Mouse (Mus musculus) cortical plate, adult 2 months (tissue): ENCODE measurements around the gene Lipi. TPM values are rescaled to one million over a fixed set of nuclear protein-coding genes. Genes with fewer than 3 reads are reported as not detected.

ENCODE experiments used
- H3K27ac ChIP-seq: fragments of 200-500 bp; 2 replicates; pipeline ENCODE4 v1.5.1; 2012; ENCODE audit warnings: low read length, control low read depth, inconsistent platforms; ENCODE audit not compliant: insufficient read depth
- H3K4me1 ChIP-seq: fragments of 200-500 bp; 2 replicates; pipeline ENCODE4 v1.6.1; 2011; ENCODE audit warnings: low read length; ENCODE audit not compliant: control insufficient read depth, insufficient read depth
- H3K4me3 ChIP-seq: fragments of 200-500 bp; 2 replicates; pipeline ENCODE4 v1.5.1; 2011; ENCODE audit warnings: mild to moderate bottlenecking, low read length, control low read depth; ENCODE audit not compliant: insufficient read depth
- CTCF ChIP-seq: fragments of 200-500 bp; IDR thresholded peaks from 2 replicates; pipeline ENCODE4 v1.5.1; 2011; ENCODE audit warnings: mild to moderate bottlenecking, control low read depth, low read length; ENCODE audit not compliant: insufficient read depth; ENCODE audit errors: extremely low read depth
- POLR2A ChIP-seq: fragments of 200-500 bp; IDR thresholded peaks from 2 replicates; pipeline ENCODE4 v1.6.1; 2011; ENCODE audit warnings: mild to moderate bottlenecking, low read length, control low read depth; ENCODE audit not compliant: insufficient read depth; ENCODE audit errors: extremely low read depth
- polyA plus RNA-seq: library from polyadenylated mRNA; depleted of rRNA; stranded (reverse); fragments of >200 nt; gene quantifications from 2 replicates; pipeline ENCODE4 v1.2.3, GENCODE M21; 2012; rRNA removed

The Lipi gene
- polyA plus RNA-seq: not detected in 2 replicates

GRCm38 (mm10) chr16:75585961-75586360, at the start of gene Lipi:
Gene Lipi (minus strand): TSS chr16:75586061.
- Histone ChIP-seq H3K4me1 (no peaks in the 10 kb centered on the region), H3K27ac (no peak within 1 kb of the TSS), H3K4me3 (no peak within 1 kb of the TSS)
- TF ChIP-seq POLR2A (no peak), CTCF (no peak)

GRCm38 (mm10) chr16:75627862-75628261, 42.0 kb upstream of the Lipi start:
- Histone ChIP-seq H3K27ac (no peak overlapping the region), H3K4me3 (no peak overlapping the region), H3K4me1 (no peaks in the 10 kb centered on the region)
- TF ChIP-seq CTCF: peak; percentile 28
- no peak for TF ChIP-seq POLR2A

- TF ChIP-seq POLR2A: no peak
- TF ChIP-seq CTCF: 0 out of 2 replicates have a peak, but pooled peaks have one; percentile 6
- Histone ChIP-seq H3K4me3 (no peak overlapping the region), H3K4me1 (no peaks in the 10 kb centered on the region), H3K27ac (no peak overlapping the region)
Observed at GRCm38 (mm10) chr16:75617651-75618349, 31.9 kb upstream of the Lipi start.

- no peak overlapping the region for H3K4me3 ChIP-seq
- H3K27ac ChIP-seq: no peak overlapping the region
- TF ChIP-seq POLR2A: no peak
- TF ChIP-seq CTCF: no peak
- no peaks in the 10 kb centered on the region for H3K4me1 ChIP-seq
Observed at GRCm38 (mm10) chr16:75612561-75612960, 26.7 kb upstream of the Lipi start.

- no peaks in the 10 kb centered on the region for H3K4me1 ChIP-seq
- H3K27ac ChIP-seq: no peak overlapping the region
- TF ChIP-seq POLR2A: no peak
- no peak for TF ChIP-seq CTCF
- no peak overlapping the region for H3K4me3 ChIP-seq
Observed at GRCm38 (mm10) chr16:75606415-75606814, 20.6 kb upstream of the Lipi start.

GRCm38 (mm10) chr16:75593501-75594183, 7.8 kb upstream of the Lipi start:
- Histone ChIP-seq H3K4me1 (no peaks in the 10 kb centered on the region; the same call in 1 of the 2 replicates), H3K4me3 (peak overlapping the region; percentile 84), H3K27ac (no peak overlapping the region)
- TF ChIP-seq CTCF (no peak), POLR2A (no peak)

GRCm38 (mm10) chr16:75592671-75593500, 7.0 kb upstream of the Lipi start, which contains the start of gene Rbm11:
Gene Rbm11 (plus strand): TSS chr16:75592844.
- no peaks in the 10 kb centered on the region; the same call in 1 of the 2 replicates for H3K4me1 ChIP-seq
- peak; percentile 65; the same call in 1 of the 2 replicates for TF ChIP-seq POLR2A
- no peak for TF ChIP-seq CTCF
- peak within 1 kb of the TSS; percentile 84 for H3K4me3 ChIP-seq
- H3K27ac ChIP-seq: no peak within 1 kb of the TSS

- no peak overlapping the region for H3K27ac ChIP-seq
- H3K4me1 ChIP-seq: no peaks in the 10 kb centered on the region
- TF ChIP-seq POLR2A (no peak), CTCF (no peak)
- H3K4me3 ChIP-seq: no peak overlapping the region
Observed at GRCm38 (mm10) chr16:75586466-75586865, 605 bp upstream of the Lipi start.

GRCm38 (mm10) chr16:75582279-75582678, 3.6 kb downstream of the Lipi start:
- no peaks in the 10 kb centered on the region for H3K4me1 ChIP-seq
- H3K27ac ChIP-seq: no peak overlapping the region
- no peak for TF ChIP-seq POLR2A
- TF ChIP-seq CTCF: no peak

More at GRCm38 (mm10) chr16:75582279-75582678, 3.6 kb downstream of the Lipi start:
- no peak overlapping the region for H3K4me3 ChIP-seq
